Mouse (Mus musculus) spleen, adult 2 months (tissue): ENCODE results near the gene Cyfip2. TPM values are rescaled to one million over a fixed set of nuclear protein-coding genes. Genes with fewer than 3 reads are reported as not detected.
"Not testable (repeated sequence)": the region's sequence is repeated elsewhere in the genome, so short reads cannot be mapped to it uniquely, and the experiment has no call there.

ENCODE experiments used
- DNase-seq, 2 experiments: peaks; one replicate each; pipeline versions ENCODE4 v3.0.0 to v3.0.0-alpha.2; 2012 to 2021; ENCODE audit warnings: low spot score in 2 of 2, low read depth in 1 of 2
- H3K27ac ChIP-seq: fragments of 200-500 bp; 2 replicates; pipeline ENCODE4 v1.5.1; 2012; ENCODE audit warnings: low read length, inconsistent platforms; ENCODE audit not compliant: insufficient read depth
- H3K27me3 ChIP-seq: fragments of 200-500 bp; 2 replicates; pipeline ENCODE4 v1.6.1; 2012; ENCODE audit warnings: mild to moderate bottlenecking, moderate library complexity, low read length, inconsistent platforms; ENCODE audit not compliant: control insufficient read depth, insufficient read depth
- H3K36me3 ChIP-seq: fragments of 200-500 bp; 2 replicates; pipeline ENCODE4 v1.6.1; 2012; ENCODE audit warnings: mild to moderate bottlenecking, low read length, inconsistent platforms; ENCODE audit not compliant: control insufficient read depth, insufficient read depth
- H3K4me1 ChIP-seq: fragments of 200-500 bp; 2 replicates; pipeline ENCODE4 v1.6.1; 2011; ENCODE audit warnings: inconsistent platforms; ENCODE audit not compliant: control insufficient read depth, insufficient read depth, insufficient read length
- H3K4me3 ChIP-seq: fragments of 200-500 bp; 2 replicates; pipeline ENCODE4 v1.5.1; 2011; ENCODE audit warnings: mild to moderate bottlenecking, inconsistent platforms; ENCODE audit not compliant: insufficient read depth, insufficient read length; ENCODE audit errors: extremely low read depth
- CTCF ChIP-seq: fragments of 200-500 bp; IDR thresholded peaks from 2 replicates; pipeline ENCODE4 v1.5.1; 2011; ENCODE audit warnings: mild to moderate bottlenecking, inconsistent platforms; ENCODE audit not compliant: insufficient read depth, insufficient read length, insufficient replicate concordance; ENCODE audit errors: extremely low read depth
- POLR2A ChIP-seq: fragments of 200-500 bp; IDR thresholded peaks from 2 replicates; pipeline ENCODE4 v1.6.1; 2011; ENCODE audit warnings: low read depth, low read length, inconsistent platforms
- WGBS: fragments of 180-500 bp; shearing (Covaris S2); methylation state at CpG from one replicate; pipeline ENCODE4 v1.1.7; 2018; 5-methylcytosine and 5-hydroxymethylcytosine counted together
- polyA plus RNA-seq: library from polyadenylated mRNA; depleted of rRNA; stranded (reverse); fragments of >200 nt; gene quantifications from 2 replicates; pipeline ENCODE4 v1.2.3, GENCODE M21; 2012

The Cyfip2 gene
- polyA plus RNA-seq, 1 experiment: 41.4 TPM

DNA sequence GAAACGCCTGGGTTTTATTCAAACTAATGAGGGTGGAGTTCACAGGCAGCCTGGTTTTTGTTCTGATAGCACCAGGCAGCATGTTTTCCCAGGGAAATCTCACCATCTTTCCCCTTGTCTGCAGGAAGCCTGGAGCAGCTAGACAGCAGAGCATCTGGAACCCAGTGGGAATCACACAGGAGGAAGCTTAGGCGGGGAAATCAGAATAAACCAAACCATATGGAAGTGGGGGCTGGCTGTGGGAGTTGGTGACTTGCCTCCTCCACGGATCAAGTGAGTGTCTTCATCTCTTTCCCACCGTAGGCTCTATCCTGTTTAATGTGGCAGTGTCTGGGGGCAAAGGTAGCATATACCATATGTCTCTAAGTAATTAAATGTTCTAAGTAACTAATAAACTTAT lies 127.2 kb downstream of the Cyfip2 start:
- H3K36me3 ChIP-seq: no peaks in the 10 kb centered on the region
- no peak for TF ChIP-seq CTCF
- no peak for TF ChIP-seq POLR2A
- no peak for DNase-seq
- no peak overlapping the region for H3K27ac ChIP-seq
- WGBS: 54% methylated on average over 4 of the region's 4 CpGs
- no peaks in the 10 kb centered on the region for H3K27me3 ChIP-seq
- no peak overlapping the region for H3K4me3 ChIP-seq
- H3K4me1 ChIP-seq: no peaks in the 10 kb centered on the region

DNA sequence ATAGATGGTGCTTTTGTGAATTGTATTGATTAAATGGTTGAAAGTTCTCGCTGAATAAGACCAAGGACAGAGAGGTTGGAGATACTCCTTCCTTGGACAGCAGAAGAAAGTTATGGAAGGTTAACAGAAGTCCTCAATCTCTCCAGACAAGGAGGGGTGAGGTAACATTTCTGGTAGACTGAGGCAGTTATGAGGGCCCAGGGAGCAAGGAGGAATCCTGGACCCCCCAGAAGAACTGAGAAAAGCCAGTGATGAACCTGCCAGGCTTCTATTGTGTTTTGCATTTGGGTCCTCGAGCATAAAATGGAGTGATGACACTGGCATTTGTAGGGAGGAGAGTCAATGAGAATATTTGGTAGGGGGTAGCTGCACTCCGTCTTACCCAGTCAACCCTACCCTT lies 127.7 kb downstream of the Cyfip2 start:
- WGBS: 86% methylated on average over 3 of the region's 3 CpGs
- H3K27ac ChIP-seq: no peak overlapping the region
- no peaks in the 10 kb centered on the region for H3K36me3 ChIP-seq
- no peaks in the 10 kb centered on the region for H3K4me1 ChIP-seq
- H3K27me3 ChIP-seq: no peaks in the 10 kb centered on the region
- TF ChIP-seq POLR2A (no peak), CTCF (no peak)
- no peak for DNase-seq
- H3K4me3 ChIP-seq: no peak overlapping the region

DNA sequence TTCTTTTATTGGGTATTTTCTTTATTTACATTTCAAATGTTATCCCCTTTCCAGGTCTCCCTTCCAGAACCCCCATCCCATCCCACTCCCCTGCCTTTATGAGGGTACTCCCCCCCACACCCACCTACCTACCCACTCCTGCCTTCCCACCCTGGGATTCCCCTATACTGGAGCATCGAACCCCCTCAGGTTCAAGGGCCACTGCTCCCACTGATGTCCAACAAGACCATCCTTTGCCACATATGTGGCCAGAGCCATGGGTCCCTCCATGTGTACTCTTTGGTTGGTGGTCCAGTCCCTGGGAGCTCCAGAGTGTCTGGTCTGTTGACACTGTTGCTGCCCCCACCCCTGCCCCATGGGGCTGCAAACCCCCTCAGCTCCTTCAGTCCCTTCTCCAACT lies 130.6 kb downstream of the Cyfip2 start:
- 96% methylated on average over 1 of the region's 1 CpGs for WGBS
- not testable (repeated sequence) for DNase-seq, H3K27me3 ChIP-seq, H3K4me1 ChIP-seq, H3K27ac ChIP-seq, H3K4me3 ChIP-seq, H3K36me3 ChIP-seq

DNA sequence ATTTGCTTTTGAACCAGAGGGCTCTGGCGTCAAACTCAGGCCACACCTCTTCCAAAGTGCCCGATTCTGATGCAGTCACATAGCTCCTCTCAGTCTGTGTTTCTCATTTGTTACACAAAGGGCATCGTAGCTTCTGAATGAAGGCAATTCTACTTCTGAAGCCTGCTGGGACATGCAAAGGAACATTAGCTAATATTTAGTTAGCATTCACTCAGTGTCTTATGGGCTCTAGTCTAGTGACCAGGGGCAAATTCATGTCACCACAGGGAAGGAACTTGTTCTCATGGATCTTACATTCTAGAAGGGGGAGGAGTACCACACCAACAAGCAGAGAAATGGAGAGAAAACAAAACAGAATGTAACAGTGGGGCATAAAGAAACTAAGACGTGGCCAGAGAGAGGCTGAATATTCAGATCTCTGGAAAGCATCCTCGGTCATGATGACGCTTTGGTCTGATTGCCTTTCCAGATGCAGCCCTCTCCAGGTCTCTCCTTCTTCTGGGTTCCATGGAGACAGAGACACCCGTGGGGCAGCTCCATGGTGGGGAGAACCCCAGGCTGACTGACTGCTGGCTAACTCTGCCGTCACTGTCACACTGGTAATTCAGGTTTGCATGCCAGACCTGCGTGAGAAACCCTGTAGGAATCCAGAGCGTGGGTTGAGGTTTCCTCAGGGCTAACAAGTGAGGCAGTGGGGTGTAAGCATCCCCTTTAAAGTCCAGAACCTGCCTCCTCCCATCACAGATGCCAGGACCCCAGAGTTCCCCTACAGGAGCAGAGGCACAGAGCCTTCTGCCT lies 135.2 kb downstream of the Cyfip2 start:
- Histone ChIP-seq H3K27me3 (no peaks in the 10 kb centered on the region), H3K27ac (no peak overlapping the region), H3K4me3 (no peak overlapping the region), H3K4me1 (no peaks in the 10 kb centered on the region), H3K36me3 (no peaks in the 10 kb centered on the region)
- TF ChIP-seq POLR2A (no peak), CTCF (no peak)
- 85% methylated on average over 10 of the region's 10 CpGs for WGBS
- DNase-seq: no peak

DNA sequence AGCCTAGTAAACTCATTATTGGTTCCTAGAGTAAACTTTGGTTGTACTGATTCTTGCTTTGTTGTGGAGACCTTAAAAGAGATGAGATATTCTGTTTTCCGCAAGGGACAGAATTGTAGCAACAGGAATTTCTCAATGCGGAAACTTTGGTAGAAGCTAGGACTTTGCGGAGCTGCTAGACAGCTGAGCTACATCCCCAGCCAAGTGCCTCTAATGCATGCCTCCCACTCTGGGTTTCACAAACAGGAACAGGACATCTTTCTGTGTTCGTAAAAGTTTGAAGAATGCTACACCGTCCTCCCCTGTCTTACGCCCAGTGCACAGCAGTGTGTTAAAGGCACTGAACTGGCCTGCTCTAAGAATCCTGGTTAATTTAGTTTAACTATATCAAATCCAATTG lies 136.5 kb downstream of the Cyfip2 start:
- TF ChIP-seq POLR2A: no peak
- TF ChIP-seq CTCF: no peak
- 88% methylated on average over 6 of the region's 6 CpGs for WGBS
- H3K4me3 ChIP-seq: no peak overlapping the region
- H3K4me1 ChIP-seq: no peaks in the 10 kb centered on the region
- no peak overlapping the region for H3K27ac ChIP-seq
- no peak for DNase-seq
- no peaks in the 10 kb centered on the region for H3K27me3 ChIP-seq
- no peaks in the 10 kb centered on the region for H3K36me3 ChIP-seq

DNA sequence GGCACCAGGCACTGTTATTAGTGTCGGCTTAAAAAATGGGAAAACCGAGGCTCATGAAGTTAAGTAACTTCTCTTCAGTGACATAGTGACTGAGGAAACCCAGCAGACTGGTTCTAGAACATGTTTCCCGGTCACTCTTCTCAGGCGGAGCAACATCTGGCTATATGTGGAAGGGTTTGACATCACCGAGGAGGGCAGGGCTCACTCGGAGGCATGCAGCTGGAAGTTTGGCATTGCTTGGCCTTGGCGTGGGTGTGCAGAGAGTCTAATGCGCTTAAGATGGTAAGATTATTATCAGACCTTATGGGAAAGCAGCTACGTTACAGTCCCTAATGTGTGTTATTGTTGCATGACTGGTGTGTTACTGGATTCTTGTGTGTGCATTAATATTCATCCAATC lies 140.5 kb downstream of the Cyfip2 start:
- DNase-seq: no peak
- no peaks in the 10 kb centered on the region for H3K36me3 ChIP-seq
- no peak for TF ChIP-seq POLR2A
- no peak for TF ChIP-seq CTCF
- no peak overlapping the region for H3K4me3 ChIP-seq
- WGBS: 91% methylated on average over 9 of the region's 9 CpGs
- H3K4me1 ChIP-seq: no peaks in the 10 kb centered on the region
- 0 out of 2 replicates have a peak, but pooled peaks cover 1% of the 10 kb centered on the region for H3K27me3 ChIP-seq
- H3K27ac ChIP-seq: no peak overlapping the region

DNA sequence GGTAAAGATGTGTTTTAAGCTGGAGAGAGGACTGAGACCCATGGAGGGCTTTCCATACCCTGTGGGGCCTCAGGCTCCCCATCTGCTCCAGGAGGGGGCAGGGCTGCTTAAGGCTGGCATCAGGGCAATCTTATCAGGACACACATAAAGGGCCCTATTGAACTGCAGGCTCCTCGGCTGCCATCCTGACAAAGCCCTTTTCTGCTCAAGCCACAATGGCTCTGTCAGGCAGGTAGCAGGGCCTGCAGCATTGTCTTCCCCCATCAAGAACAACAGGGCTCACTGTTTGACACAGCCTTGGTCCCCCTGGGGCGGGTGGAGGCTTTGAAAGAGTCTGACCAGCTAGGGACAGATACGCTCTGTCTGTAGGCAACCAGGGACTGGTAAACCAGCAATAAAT lies 142.8 kb downstream of the Cyfip2 start:
- peaks cover 4% of the 10 kb centered on the region; the same call in 1 of the 2 replicates for H3K4me1 ChIP-seq
- H3K27ac ChIP-seq: no peak overlapping the region
- no peak overlapping the region for H3K4me3 ChIP-seq
- WGBS: 86% methylated on average over 3 of the region's 3 CpGs
- TF ChIP-seq CTCF (no peak), POLR2A (no peak)
- peaks cover 8% of the 10 kb centered on the region for H3K27me3 ChIP-seq
- no peak for DNase-seq
- H3K36me3 ChIP-seq: no peaks in the 10 kb centered on the region
